Mouse (Mus musculus) A20 (cell line): Measurements from ENCODE around the gene Capn15.

Source experiments
- DNase-seq: peaks from one replicate; pipeline ENCODE4 v3.0.0-alpha.2; 2011; ENCODE audit warnings: low read depth, low spot score

Gene Capn15

DNA sequence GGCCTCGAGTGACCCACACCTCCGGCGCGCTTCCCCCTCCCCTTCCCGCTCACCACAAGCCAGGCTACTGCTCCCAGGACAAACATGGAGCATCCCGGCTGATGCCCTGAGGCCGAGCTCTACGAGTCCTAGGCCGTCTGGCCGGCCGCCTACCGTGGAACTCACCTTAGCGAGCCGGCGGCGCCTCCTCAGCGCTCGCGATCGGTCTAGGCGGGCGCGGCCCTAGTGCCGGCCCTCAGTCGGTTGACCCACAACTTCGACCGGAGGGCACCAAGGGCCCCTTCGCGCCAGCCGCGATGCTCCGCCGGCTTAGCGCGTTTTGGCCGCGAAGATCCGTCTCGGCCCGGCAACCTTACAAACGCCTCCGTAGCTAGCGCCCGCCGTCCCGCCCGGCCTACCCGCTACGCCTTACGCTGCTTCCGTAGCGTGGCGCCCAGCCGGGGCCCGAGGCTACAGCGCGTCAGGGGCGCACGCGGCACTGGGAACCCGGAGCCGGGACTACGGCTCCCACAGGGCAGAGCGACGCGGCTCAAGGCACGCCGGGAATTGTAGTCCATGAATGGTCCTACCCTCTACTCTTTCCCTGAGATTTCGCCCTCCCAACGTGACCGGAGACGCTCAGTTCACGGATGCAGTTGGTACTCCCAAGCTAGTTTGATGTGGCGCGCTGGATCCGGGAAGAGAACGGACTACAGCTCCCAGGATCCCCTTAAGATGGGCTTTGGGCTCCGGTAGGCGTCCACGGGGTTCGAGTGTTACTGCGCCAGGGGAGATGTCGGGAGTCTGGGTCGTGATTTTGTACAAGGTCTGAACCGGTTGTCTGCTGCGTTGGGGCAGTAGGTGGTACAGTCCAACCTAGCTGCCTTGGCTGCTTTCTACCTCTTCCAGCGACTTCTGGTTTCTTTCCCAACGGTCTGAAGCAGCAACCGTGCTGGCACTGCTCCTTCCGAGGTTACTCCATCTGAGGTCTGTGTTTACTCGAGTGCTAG lies at the start of gene Capn15:
Gene Capn15, minus strand, starts transcription at position 491 of the 989 bp plus-strand sequence.
- DNase-seq = peak; percentile 95

- DNase-seq = no peak
Observed at GRCm38 (mm10) chr17:26032037-26032436, 46.4 kb upstream of the Capn15 start.

- DNase-seq = no peak
Observed at GRCm38 (mm10) chr17:26031583-26031982, 46.0 kb upstream of the Capn15 start.

- peak; percentile 31 for DNase-seq
Observed at GRCm38 (mm10) chr17:26028261-26028660, 42.7 kb upstream of the Capn15 start.

GRCm38 (mm10) chr17:26024674-26025073 lies 39.1 kb upstream of the Capn15 start:
- DNase-seq = no peak

DNA sequence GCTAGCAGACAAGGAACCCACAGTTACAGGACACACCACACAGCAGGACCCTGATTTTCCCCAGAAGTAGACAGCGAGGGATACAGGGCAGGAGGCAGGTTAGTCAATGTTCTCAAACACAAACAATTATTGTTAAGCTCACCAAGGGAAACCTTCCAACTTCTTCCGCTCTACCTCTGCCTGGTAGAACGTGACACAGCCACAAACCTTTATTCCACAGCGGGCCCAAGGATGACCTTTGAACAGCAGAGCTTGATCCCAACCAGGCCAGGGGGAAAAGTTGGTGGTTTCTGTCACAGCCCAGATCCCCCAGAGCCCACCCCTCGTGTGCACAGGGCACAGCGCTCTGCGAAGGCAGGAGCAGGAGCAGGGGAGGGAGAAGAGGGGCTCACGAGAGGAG lies 38.4 kb upstream of the Capn15 start:
- no peak for DNase-seq

- no peak for DNase-seq
Observed at GRCm38 (mm10) chr17:26023181-26023580, 37.6 kb upstream of the Capn15 start.

- no peak for DNase-seq
Observed at GRCm38 (mm10) chr17:26021728-26022341, 36.2 kb upstream of the Capn15 start.

DNA sequence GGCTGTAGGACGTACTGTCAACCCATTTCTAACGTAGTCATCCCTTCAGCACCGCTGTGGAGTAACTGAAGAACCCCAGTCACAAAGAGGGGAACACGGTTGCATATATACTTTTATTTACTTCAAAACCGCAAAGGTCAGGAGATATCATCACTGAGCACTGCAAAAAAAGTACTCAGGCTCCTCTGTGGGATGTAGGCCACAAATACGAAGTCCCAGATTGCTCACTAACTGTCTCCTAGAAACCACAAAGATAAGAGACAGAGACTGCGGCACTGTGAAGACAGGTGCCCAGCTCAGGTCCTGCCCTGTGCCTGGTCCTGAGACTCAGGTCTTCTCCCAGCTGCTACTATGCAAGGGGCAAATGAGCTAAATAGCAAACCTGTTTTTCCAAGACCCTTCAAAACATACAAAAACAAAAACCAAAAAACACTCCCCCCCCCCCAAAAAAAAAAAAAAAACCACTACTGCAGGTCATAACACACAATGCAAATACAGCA lies 35.3 kb upstream of the Capn15 start:
- DNase-seq = no peak

DNA sequence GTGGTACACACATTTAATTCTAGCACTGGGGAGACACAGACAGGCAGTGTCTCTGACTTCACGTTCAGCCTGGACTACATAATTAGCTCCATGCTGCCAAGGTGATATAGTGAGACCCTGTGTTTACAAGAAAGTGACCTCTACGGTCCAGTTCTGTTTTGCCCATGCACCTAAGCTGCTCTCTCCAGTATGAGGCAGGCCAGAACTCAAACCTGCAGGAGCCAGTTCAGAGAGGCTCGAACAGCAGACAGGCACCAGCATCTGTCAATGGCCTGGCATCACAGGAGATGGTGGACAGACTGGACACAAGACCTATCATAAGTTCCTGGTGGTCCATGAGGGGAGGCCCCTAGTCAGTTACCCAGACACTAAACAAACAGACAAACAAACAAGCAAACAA lies 32.8 kb upstream of the Capn15 start:
- DNase-seq = no peak

GRCm38 (mm10) chr17:26017949-26018348 lies 32.4 kb upstream of the Capn15 start:
- DNase-seq = no peak

DNA sequence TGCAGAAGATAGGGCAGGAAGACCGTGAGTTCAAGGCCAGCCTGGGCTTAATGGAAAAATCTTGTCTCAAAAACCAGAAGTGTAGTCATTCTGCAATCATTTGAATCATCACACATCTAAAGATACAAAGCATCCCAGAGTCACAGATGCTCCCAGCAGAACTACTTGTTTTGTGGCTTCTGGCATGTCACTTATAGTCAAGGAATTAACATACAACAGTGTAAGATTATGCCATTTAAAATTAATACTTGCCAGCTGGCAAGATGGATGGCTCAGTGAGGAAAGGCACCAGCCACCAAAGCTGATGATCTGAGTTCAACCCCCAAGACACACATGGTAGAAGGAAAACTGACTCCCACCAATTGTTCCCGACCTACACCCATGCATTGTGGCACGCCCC lies 31.4 kb upstream of the Capn15 start:
- DNase-seq = no peak

DNA sequence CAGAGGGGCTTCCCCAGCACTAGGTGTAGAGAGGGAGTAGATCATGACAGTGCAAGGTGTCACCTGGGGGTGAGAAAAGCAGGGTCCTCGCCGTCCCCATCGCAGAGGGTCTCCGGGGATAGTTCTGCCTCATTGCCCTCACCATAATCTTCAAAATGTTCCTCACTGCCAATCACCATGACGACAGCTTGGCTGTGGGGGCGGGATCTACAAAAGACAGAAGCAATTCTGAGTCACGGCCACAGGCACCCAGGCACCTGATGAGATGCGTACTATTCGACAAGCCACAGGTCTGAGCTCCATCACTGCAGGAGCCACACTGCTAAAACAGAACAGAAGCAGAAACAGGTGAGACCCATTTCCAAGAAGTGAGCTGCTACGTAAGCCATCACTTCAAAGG lies 28.1 kb upstream of the Capn15 start:
- no peak for DNase-seq

DNA sequence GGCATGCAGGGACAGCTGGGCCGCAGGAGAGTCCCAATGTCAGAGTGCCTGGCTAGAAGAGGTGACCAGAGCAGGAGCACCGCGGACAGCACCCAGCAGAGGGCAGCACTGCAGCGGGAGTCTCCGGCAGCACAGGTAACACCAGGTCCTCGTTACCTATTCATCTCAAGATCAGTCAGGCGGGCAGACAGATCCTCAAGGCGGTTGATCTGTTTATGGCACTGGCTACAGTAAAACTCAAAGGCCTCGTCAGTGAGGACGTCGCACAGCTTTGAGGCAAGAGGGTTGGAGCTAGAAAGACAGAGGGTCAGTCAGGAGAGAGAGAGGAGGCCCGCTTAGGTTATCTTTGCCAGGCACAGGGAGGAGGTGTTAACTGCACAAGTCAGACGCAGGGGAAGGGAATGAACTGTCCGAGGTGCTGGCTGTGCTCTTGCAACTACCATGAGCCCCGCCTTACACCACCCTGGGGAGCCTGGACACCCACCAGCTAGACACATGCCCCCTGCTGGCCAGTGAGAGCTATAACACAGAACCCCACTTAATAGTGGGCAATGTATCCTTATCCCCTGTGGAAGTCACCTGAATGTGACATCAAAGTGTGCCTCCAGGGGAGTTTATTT lies 26.4 kb upstream of the Capn15 start:
- DNase-seq = peak; percentile 85

DNA sequence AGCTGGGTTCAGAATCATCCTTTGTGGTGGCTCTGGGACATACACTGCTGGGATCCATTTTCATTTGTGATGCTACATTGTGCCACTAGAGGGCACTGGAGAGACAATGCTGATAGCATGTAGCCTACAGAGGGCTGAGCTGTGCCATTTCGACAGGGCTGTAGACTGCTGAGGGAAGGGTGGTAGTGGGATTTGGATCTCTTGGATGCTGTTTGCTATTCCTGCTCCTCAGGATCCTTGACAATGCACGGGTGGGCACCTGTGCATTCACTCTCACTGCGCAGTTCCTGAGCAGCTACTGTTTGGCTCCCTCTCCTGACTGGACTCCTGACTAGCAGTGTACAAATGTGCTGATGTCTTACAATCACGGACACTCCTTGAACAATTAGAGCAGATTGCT lies 23.9 kb upstream of the Capn15 start:
- DNase-seq = peak; percentile 81

GRCm38 (mm10) chr17:26008787-26009186 lies 23.2 kb upstream of the Capn15 start:
- no peak for DNase-seq

DNA sequence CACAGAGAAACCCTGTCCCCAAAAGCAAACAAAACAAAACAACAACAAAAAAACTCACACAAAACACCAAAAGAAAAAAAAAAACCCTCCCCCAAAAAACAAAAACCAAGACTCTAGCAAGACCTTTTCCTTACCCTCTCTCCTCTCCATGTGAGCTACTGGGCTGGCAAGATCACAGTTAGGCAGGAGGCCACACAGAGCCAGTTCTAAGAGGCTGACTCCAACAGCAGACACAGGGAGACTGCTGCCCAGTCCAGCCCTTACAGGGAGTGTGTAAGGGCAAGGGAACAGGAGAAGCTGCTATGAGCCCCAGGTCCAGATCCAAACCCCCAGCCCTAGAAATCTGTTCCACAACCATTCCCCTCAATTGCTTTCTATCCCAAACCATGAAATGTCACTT lies 22.7 kb upstream of the Capn15 start:
- no peak for DNase-seq

GRCm38 (mm10) chr17:26007646-26008045 lies 22.1 kb upstream of the Capn15 start:
- no peak for DNase-seq

DNA sequence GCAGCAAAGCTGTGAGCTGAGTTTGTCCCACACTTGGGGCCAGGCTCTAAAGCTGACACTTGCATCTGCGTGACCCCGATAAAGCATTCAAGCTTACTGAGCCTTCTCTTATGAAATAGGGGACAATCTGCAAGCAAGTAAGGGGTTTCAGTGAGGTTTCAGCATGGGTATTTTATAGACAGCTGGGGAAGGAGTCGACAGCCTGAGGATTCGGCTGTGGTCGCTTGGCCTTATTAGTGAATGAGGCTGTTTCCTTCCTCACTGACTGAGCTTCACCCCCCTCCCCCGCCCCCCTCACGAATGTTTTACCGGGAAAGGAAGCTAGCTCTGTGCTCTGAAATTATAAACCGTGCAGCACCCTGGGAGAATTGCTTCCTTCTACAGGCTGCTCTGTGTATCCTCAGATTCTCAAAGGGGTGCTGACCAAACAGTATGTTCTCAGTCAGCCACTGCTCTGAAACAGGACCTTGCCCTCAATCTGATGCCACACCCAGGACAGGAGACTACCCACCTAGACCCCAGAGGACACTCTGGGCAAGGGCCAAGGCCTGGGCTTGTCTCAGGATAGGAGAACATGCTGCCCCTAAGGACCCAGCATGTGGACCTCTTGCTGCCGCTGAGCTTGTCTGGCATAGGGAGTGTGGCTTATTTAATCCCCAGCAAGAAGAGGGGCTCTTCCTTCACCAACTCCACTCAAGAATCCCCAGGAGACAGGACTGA lies 20.3 kb upstream of the Capn15 start:
- DNase-seq = no peak

- no peak for DNase-seq
Observed at GRCm38 (mm10) chr17:26004711-26005110, 19.1 kb upstream of the Capn15 start.

GRCm38 (mm10) chr17:26003864-26004263 lies 18.3 kb upstream of the Capn15 start:
- no peak for DNase-seq

- peak; percentile 41 for DNase-seq
Observed at GRCm38 (mm10) chr17:25998425-25998824, 12.8 kb upstream of the Capn15 start.
